Mouse (Mus musculus): Measurements from ENCODE around the gene Cxcr5. TPM values are rescaled to one million over a fixed set of nuclear protein-coding genes. Genes with fewer than 3 reads are reported as not detected.
A peak's percentile ranks its signal among the peaks of the same experiment; 100 is the strongest.

Gene Cxcr5
- polyA plus RNA-seq, 1 experiment from 2014 or later, result 0.09 TPM

DNA sequence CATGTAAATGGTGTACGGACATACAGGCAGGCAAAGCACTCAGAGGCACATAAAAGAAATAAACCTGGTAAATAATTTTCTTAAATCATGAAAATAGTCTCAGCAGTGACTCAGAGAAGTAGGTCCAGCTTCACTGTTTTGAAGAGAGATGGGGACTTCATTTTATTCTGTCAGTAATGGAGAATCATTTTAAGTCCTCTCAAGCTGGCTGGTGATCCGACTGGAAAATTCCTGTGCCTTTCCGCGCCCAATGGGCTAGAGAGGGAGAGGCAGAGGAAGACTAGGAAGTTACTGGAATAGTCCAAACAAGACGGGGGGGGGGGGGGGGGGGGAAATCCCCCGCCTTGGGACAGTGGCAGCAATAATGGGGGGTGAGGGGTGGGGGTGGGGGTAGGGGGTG is 37.9 kb upstream of the Cxcr5 start:
- Histone ChIP-seq H3K36me3 (no peaks in the 10 kb centered on the region), H3K27me3 (peaks cover 21% of the 10 kb centered on the region), H3K4me1 (replicated peaks) (peaks cover 29% of the 10 kb centered on the region), H3K9ac (no peak overlapping the region), H3K4me3 (replicated peaks) (no peak overlapping the region), H3K4me2 (peak overlapping the region; percentile 43; the same call in 1 of the 2 replicates), H3K9me3 (replicated peaks) (no peaks in the 10 kb centered on the region), H3K27ac (no peak overlapping the region)
- WGBS (ENCODE audit: insufficient replicate concordance), result 57% methylated on average over 5 of the region's 6 CpGs
- DNase-seq (no peak), ATAC-seq (ENCODE audit: low read depth) (no peak)

DNA sequence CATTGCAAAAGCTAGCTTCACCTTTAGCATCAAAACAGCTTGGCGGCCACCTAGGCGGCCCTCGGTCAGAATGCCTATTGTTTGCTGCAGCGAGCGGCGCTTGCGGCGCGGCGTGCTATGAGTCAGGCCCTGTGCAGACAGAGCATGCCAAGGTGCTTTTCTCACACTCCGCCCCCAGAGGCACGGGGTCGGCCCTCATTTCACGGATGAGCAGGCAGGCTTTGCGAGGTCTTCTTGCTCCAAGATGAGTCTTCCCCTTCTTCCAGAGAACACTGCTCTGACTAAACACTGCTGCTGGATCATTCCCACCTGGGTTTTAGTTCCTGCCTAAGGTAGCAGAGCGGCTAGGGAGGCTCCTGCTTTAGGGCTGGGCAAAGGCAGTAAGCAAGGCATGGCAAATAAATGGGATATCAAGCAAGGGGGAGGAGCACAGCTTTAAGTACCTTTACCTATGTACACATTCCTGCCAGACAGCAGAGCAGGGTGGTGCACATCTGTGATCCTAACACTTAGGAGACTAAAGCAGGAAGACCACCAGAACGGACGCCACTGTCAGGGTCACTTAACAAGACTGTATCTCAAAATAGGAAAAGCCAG is 37.3 kb upstream of the Cxcr5 start:
- ATAC-seq (ENCODE audit: low read depth) (no peak), DNase-seq (no peak)
- 0 out of 2 replicates have a peak overlapping the region, but pooled peaks have one; percentile 13 for H3K9ac ChIP-seq
- no peaks in the 10 kb centered on the region for H3K9me3 ChIP-seq (replicated peaks)
- peaks cover 29% of the 10 kb centered on the region for H3K4me1 ChIP-seq (replicated peaks)
- H3K27ac ChIP-seq, result no peak overlapping the region
- H3K4me3 ChIP-seq (replicated peaks), result no peak overlapping the region
- WGBS (ENCODE audit: insufficient replicate concordance), result 18% methylated on average over 18 of the region's 18 CpGs
- H3K27me3 ChIP-seq, result peaks cover 21% of the 10 kb centered on the region
- H3K36me3 ChIP-seq, result no peaks in the 10 kb centered on the region
- H3K4me2 ChIP-seq, result peak overlapping the region; percentile 43

DNA sequence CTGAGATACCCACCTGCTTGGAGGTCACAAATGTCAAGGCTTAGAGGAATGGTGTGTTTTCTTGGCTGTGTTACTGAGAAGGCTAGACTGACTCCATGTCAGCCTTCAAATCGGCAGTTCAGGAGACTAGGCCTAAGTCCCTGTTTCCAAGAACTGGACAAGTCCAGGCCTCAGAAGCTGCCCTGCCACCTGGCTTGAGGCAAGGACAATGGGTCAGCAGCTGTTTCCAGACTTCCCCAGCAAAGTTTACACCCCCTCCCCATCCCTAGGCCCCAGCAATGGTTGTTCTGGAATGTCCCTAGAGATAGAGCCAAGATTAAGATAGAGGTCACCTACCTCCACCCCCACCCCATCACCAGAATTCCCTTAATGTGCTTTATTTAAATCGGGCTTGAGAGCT is 36.1 kb upstream of the Cxcr5 start:
- DNase-seq (no peak), ATAC-seq (ENCODE audit: low read depth) (no peak)
- no peak overlapping the region for H3K27ac ChIP-seq
- no peak overlapping the region for H3K9ac ChIP-seq
- H3K4me1 ChIP-seq (replicated peaks), result peaks cover 25% of the 10 kb centered on the region
- no peak overlapping the region for H3K4me3 ChIP-seq (replicated peaks)
- peaks cover 21% of the 10 kb centered on the region for H3K27me3 ChIP-seq
- H3K4me2 ChIP-seq, result no peak overlapping the region
- no peaks in the 10 kb centered on the region for H3K9me3 ChIP-seq (replicated peaks)
- 80% methylated on average over 2 of the region's 2 CpGs for WGBS (ENCODE audit: insufficient replicate concordance)
- no peaks in the 10 kb centered on the region for H3K36me3 ChIP-seq

DNA sequence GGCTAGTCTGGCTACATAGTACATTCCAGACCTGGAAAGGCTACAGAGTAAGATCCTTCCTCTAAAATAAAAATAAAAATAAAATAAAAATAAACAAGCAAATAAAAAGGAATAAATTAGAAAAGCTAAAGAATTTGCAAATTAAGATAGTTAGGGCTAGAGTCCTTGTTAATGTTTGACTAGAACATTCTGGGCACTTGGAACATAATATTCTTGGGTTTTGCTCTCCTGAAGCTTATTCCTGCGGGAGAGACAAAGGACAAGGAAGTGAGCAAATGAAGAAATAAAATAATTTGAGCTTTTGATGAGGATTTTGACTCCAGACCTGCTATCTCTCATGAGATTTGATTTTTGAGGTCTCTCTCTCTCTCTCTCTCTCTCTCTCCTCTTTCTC is 33.9 kb upstream of the Cxcr5 start:
- Histone ChIP-seq H3K27me3 (peaks cover 21% of the 10 kb centered on the region), H3K4me1 (replicated peaks) (peaks cover 39% of the 10 kb centered on the region), H3K4me2 (no peak overlapping the region), H3K9me3 (replicated peaks) (no peaks in the 10 kb centered on the region), H3K9ac (no peak overlapping the region), H3K36me3 (no peaks in the 10 kb centered on the region), H3K27ac (no peak overlapping the region), H3K4me3 (replicated peaks) (no peak overlapping the region)
- ATAC-seq (ENCODE audit: low read depth), result no peak
- 84% methylated on average over 1 of the region's 1 CpGs for WGBS (ENCODE audit: insufficient replicate concordance)
- DNase-seq, result no peak

DNA sequence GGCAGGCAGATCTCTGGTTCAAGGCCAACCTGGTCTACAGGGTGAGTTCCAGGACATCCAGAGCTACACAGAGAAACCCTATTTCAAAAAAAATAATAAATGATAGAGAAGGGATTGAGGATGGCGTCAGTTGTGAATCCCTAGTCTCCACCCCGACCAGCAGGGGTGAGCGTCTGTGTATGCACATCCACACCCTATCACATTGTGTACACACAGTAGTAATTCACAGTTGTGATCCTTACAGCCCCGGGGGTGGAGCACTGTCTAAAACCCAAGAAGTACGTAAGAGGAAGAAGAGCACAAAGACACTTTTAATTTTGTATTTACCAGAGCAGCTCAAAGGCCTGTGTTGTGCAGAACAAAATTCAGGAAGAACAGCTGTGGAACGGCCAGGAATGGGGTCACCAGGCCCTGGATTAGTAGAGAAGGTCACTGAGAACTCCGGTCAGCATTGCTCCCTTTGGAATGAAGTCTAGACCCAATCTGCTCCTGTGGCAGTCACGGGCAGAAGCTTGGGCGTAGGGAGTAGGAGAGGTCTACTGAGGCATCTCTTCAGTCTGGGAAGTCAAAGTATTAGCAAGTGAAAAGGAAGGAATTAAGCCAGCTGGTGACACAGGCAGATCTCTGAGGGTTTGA is 33.3 kb upstream of the Cxcr5 start:
- WGBS (ENCODE audit: insufficient replicate concordance), result 74% methylated on average over 9 of the region's 9 CpGs
- Histone ChIP-seq H3K9me3 (replicated peaks) (no peaks in the 10 kb centered on the region), H3K27me3 (peaks cover 21% of the 10 kb centered on the region), H3K36me3 (no peaks in the 10 kb centered on the region), H3K4me3 (replicated peaks) (no peak overlapping the region), H3K4me2 (no peak overlapping the region), H3K9ac (no peak overlapping the region), H3K4me1 (replicated peaks) (peaks cover 37% of the 10 kb centered on the region), H3K27ac (no peak overlapping the region)
- ATAC-seq (ENCODE audit: low read depth), result no peak
- no peak for DNase-seq

DNA sequence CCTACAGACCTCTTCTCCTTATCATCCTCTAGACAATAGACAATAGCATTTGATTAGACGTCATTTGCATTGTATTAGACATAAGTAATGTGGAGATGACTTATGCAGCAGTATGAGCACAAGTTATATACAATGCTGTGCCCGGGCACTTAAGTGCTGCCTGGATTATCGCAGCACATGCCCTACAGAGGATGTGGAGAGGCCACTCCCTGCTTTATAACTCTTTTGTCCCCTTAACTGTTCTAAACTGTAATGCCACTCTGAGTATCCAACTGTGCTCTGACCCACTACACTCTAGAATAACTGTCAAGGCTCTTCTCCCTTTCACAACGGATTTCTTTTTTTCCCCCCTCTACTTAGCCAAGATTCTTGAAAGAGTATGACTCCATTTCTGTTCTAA is 32.2 kb upstream of the Cxcr5 start:
- 68% methylated on average over 4 of the region's 4 CpGs for WGBS (ENCODE audit: insufficient replicate concordance)
- no peaks in the 10 kb centered on the region for H3K9me3 ChIP-seq (replicated peaks)
- H3K27me3 ChIP-seq, result peaks cover 16% of the 10 kb centered on the region
- H3K4me3 ChIP-seq (replicated peaks), result no peak overlapping the region
- H3K36me3 ChIP-seq, result no peaks in the 10 kb centered on the region
- no peak for ATAC-seq (ENCODE audit: low read depth)
- no peak overlapping the region for H3K9ac ChIP-seq
- H3K4me1 ChIP-seq (replicated peaks), result peaks cover 30% of the 10 kb centered on the region
- DNase-seq, result no peak
- no peak overlapping the region for H3K27ac ChIP-seq
- no peak overlapping the region for H3K4me2 ChIP-seq

DNA sequence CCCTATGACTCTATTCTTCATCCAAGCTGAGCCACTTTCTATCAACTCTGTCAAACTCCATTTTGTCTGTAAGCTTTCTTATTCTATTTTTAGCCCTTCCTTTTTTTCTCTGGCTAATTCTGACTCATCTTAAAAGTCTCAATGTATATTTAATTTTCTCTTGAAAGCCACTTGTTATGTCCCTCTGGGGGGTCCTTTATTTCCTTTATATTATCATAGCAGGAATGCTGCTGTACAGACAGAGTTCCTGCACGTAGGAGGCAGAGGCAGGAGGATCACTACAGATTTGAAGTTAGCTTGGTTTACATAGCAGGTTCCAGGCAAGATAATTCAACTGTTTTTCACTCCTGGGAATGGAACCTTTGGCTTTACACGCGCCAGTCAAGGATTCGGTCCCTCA is 31.5 kb upstream of the Cxcr5 start:
- ATAC-seq (ENCODE audit: low read depth), result no peak
- Histone ChIP-seq H3K27ac (no peak overlapping the region), H3K9ac (no peak overlapping the region), H3K4me3 (replicated peaks) (no peak overlapping the region), H3K27me3 (peaks cover 10% of the 10 kb centered on the region), H3K4me1 (replicated peaks) (peaks cover 30% of the 10 kb centered on the region), H3K36me3 (no peaks in the 10 kb centered on the region), H3K4me2 (no peak overlapping the region), H3K9me3 (replicated peaks) (no peaks in the 10 kb centered on the region)
- DNase-seq, result no peak
- WGBS (ENCODE audit: insufficient replicate concordance), result 82% methylated on average over 4 of the region's 4 CpGs

DNA sequence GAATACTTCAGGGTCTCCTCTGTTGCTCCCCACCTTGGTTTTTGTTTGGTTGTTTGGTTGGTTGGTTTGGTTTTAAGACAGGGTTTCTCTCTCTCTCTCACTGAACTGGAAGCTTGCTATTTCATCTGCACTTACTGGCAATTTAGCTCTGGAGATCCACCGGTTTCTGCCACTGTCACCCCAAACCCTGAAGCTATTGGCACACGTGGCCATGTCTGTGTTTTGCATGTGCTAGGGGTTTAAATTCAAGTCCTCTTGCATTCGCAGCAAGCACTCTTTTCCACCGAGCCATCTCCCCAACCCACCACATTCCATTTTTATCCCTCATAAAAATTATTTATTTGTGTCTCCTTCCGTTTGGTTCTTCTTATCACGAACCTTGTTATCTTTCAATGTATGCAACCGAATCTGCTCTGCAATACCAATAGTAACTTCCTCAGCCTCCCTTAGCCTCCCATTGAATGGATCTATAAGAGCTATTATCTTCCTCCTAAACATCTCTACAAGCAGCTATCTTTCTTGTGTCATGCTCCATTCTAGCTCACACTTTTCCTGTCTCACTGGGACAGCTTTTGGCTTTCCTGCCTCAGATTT is 30.0 kb upstream of the Cxcr5 start:
- WGBS (ENCODE audit: insufficient replicate concordance), result 33% methylated on average over 7 of the region's 7 CpGs
- Histone ChIP-seq H3K4me1 (replicated peaks) (peaks cover 45% of the 10 kb centered on the region), H3K27ac (no peak overlapping the region), H3K9me3 (replicated peaks) (no peaks in the 10 kb centered on the region), H3K27me3 (0 out of 2 replicates have a peak, but pooled peaks cover 3% of the 10 kb centered on the region), H3K36me3 (no peaks in the 10 kb centered on the region), H3K4me2 (no peak overlapping the region), H3K4me3 (replicated peaks) (no peak overlapping the region), H3K9ac (no peak overlapping the region)
- ATAC-seq (ENCODE audit: low read depth), result no peak
- DNase-seq, result no peak

DNA sequence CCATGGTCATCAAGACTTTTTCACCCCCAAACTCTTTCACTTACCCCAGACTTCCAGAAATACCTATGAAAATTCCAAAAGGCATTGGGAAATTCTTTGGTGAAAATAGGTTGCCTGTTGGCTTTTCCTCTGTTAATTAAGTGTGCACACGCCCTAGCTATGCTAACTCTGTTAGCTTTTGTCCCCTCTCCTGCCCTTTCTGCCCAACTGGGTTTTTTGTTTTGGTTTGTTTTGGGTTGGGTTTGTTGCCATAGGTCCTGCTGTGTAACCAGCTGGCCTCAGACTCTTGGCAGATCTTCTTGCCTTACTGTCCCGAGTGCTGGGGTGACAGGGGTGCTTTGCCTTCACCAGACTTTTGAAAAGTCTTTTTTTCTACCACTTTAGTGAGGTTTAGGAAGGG is 29.3 kb upstream of the Cxcr5 start:
- ATAC-seq (ENCODE audit: low read depth) (no peak), DNase-seq (no peak)
- no peaks in the 10 kb centered on the region for H3K9me3 ChIP-seq (replicated peaks)
- no peak overlapping the region for H3K4me3 ChIP-seq (replicated peaks)
- H3K27me3 ChIP-seq, result no peaks in the 10 kb centered on the region
- no peak overlapping the region for H3K4me2 ChIP-seq
- H3K4me1 ChIP-seq (replicated peaks), result peaks cover 48% of the 10 kb centered on the region
- no peaks in the 10 kb centered on the region for H3K36me3 ChIP-seq
- WGBS (ENCODE audit: insufficient replicate concordance), result 45% methylated on average over 2 of the region's 2 CpGs
- no peak overlapping the region for H3K9ac ChIP-seq
- no peak overlapping the region for H3K27ac ChIP-seq

DNA sequence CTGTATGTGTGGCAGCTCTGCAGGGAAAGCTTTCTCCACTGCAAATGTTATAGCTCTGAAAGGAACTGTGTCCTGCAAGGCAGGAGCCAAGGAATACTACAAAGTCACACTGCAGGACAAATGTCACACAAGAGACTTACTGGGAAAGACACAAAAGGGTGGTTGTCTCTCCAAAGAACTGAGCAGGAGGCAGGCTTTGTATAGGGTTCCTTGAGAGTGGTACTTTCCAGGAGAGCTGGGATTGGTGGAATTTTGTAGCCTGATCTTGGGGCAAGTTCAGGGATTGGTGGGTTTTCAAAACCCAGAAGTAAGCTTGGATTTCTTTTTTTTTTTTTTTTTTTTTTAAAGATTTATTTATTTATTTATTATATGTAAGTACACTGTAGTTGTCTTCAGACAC is 27.4 kb upstream of the Cxcr5 start:
- no peak overlapping the region for H3K4me3 ChIP-seq (replicated peaks)
- H3K27ac ChIP-seq, result no peak overlapping the region; the same call in 1 of the 2 replicates
- peaks cover 3% of the 10 kb centered on the region; the same call in 1 of the 2 replicates for H3K9me3 ChIP-seq (replicated peaks)
- no peak for DNase-seq
- no peaks in the 10 kb centered on the region for H3K36me3 ChIP-seq
- H3K27me3 ChIP-seq, result no peaks in the 10 kb centered on the region
- peaks cover 48% of the 10 kb centered on the region for H3K4me1 ChIP-seq (replicated peaks)
- H3K9ac ChIP-seq, result no peak overlapping the region
- no peak for ATAC-seq (ENCODE audit: low read depth)
- no peak overlapping the region for H3K4me2 ChIP-seq

DNA sequence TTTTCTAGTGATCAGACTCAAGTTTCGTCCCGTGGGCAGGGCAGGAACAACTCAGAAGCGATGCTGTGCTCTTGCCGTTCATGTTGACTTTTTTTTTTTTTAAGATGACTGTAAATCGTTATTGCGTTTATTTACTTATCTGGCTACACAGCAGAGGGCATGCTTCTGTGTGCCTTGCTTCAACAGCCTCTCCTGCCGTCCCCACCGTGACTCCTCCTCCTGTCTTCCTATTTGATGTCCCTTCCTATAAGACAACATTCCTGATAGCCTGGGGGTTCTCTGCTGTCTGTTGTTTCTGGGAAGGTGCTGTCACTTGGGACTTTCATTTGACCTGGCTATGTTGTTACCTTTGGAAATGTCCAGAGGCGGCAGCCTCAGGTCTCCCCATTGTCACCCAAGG is 26.9 kb upstream of the Cxcr5 start:
- Histone ChIP-seq H3K4me2 (no peak overlapping the region), H3K27me3 (no peaks in the 10 kb centered on the region), H3K36me3 (no peaks in the 10 kb centered on the region; the same call in 1 of the 2 replicates), H3K27ac (no peak overlapping the region), H3K9me3 (replicated peaks) (peaks cover 8% of the 10 kb centered on the region; the same call in 1 of the 2 replicates), H3K4me1 (replicated peaks) (peaks cover 48% of the 10 kb centered on the region), H3K9ac (no peak overlapping the region), H3K4me3 (replicated peaks) (no peak overlapping the region)
- WGBS (ENCODE audit: insufficient replicate concordance), result 52% methylated on average over 9 of the region's 9 CpGs
- ATAC-seq (ENCODE audit: low read depth) (no peak), DNase-seq (no peak)

Data from liver, embryonic 13.5 days (tissue).